Mouse (Mus musculus) E14TG2a.4 (cell line): ENCODE results near the gene Ntsr1.

Source experiments
- CTCF ChIP-seq: conservative IDR thresholded peaks from 2 replicates; pipeline ENCODE4 v1.5.1; 2014; ENCODE audit warnings: low read length
- NANOG ChIP-seq: IDR thresholded peaks from 2 replicates; pipeline ENCODE4 v1.6.1; 2014; ENCODE audit warnings: borderline replicate concordance, low read length, mixed read lengths

- TF ChIP-seq NANOG (no peak), CTCF (no peak)
Measured at GRCm38 (mm10) chr2:180506281-180506680, 6.5 kb downstream of the Ntsr1 start.
